Mouse (Mus musculus) adrenal gland, adult 18-20 months (tissue): Measurements from ENCODE around the gene 2310034G01Rik. TPM values are rescaled to one million over a fixed set of nuclear protein-coding genes. Genes with fewer than 3 reads are reported as not detected.

ENCODE experiments used
- DNase-seq, 2 experiments: peaks; one replicate each; pipeline ENCODE4 v3.0.0; 2021 to 2022; ENCODE audit warnings: low spot score in 2 of 2
- long read RNA-seq, 2 experiments: library from polyadenylated mRNA; stranded (forward); transcript quantifications; one replicate each; pipeline ENCODE4 v2.0.0; 2021
- total RNA-seq, 2 experiments: library from RNA; stranded (reverse); gene quantifications; 1 replicate in 1 of 2; 2 replicates in 1 of 2; pipeline ENCODE4 v1.2.3; 2021

Gene 2310034G01Rik
- total RNA-seq, result 1 to 10 TPM; 1.2 TPM
- long read RNA-seq, experiment 1, partial matches to known transcripts, result 2 of 2 reads
- long read RNA-seq, experiment 1, other reads (novel, unspliced or antisense), result 0 of 2 reads
- long read RNA-seq, experiment 2, result 0 reads

DNA sequence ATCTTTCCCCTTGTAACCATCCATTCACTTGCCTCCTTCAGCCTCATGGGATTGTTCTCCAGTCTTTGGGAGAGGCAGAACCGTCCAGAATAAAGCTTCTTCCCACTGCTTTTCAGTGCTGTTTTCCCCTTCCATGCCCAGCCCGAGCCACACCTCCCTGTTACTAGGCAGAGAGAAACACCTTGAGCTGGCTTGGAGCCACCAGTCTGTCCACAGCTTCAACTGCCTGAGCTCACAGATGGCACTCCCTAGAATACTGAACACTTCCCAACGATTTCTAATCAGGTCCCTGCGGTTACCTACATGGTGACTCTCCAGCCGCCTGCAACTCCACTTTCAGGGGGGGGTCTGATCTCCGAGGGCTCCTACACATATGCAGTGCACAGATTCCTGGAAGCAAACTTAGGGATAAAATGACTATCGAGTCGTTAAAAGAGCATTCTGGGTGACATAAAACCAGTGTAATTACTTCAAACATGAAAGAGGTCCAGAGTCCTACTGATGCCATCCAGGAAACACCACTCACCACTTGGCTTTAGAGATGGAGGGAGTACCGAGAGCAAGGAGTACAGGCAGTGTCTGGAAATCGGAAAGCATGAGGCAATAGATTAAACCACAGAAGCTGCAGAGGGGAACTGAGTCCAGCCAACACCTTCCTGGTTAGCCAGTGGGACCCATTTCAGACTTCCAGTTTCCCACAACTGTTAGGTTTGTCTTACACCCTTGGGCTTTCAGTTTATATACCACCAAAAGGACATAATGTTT, at the start of gene 2310034G01Rik:
2310034G01Rik (minus strand) TSS at position 135 of the 765 bp plus-strand sequence.
- DNase-seq, result no peak

- DNase-seq, result no peak
Observed at GRCm38 (mm10) chr19:46399886-46400285, 49.8 kb upstream of the 2310034G01Rik start.

- no peak for DNase-seq
Observed at GRCm38 (mm10) chr19:46399372-46399771, 49.3 kb upstream of the 2310034G01Rik start.

DNA sequence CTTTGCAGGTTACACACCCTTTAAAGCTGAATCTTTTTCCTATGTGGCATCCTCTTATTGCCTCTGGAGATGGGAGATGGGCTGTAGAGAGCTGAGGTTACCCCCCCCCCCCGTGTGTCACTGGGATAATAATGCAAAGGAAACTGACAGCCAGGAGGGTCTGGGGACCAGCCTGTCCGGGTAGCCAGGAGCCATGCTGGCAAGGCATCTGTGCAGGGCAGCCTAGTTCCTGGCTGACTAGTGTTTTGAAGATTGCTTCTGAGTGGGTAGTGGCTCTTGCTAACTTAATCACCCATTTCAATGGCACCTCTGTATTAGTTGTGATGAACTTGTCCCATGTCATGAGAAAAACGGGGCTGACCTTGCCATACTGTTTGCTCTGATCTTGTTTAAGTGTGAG, 48.3 kb upstream of the 2310034G01Rik start:
- DNase-seq, result no peak

GRCm38 (mm10) chr19:46397436-46398001, 47.4 kb upstream of the 2310034G01Rik start:
- no peak for DNase-seq

- DNase-seq, result peak; percentile 95 to 96
Observed at GRCm38 (mm10) chr19:46396686-46397435, 46.8 kb upstream of the 2310034G01Rik start, which contains the start of gene Sufu. Gene Sufu, plus strand, starts transcription at chr19:46396896.

- DNase-seq, result no peak
Observed at GRCm38 (mm10) chr19:46396109-46396508, 46.0 kb upstream of the 2310034G01Rik start.

- peak; percentile 91 to 93 for DNase-seq
Observed at GRCm38 (mm10) chr19:46395109-46396009, 45.3 kb upstream of the 2310034G01Rik start, which contains the start of gene Actr1a. Gene Actr1a, minus strand, starts transcription at chr19:46395748.

DNA sequence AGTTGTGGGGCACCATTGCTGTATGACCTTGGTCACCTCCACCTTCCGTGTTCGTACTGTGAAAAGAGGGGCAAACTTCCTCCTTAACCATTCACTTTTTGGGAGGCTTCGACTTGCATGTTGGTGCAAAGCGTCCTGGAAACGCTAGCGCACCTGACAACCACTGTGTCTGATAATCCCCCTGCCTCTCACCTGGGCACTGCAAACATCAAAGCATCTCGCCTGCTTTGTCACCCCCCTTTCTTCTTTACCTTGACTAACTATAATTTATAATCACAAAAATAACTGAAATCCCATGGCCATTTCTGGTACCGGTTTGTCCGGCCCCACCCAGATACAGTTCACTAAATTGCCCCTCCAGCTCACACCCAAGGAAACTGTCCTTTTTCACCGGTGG, 44.6 kb upstream of the 2310034G01Rik start:
- no peak for DNase-seq

GRCm38 (mm10) chr19:46392018-46392417, 41.9 kb upstream of the 2310034G01Rik start:
- no peak for DNase-seq

- no peak for DNase-seq
Observed at GRCm38 (mm10) chr19:46389872-46390271, 39.8 kb upstream of the 2310034G01Rik start.

DNA sequence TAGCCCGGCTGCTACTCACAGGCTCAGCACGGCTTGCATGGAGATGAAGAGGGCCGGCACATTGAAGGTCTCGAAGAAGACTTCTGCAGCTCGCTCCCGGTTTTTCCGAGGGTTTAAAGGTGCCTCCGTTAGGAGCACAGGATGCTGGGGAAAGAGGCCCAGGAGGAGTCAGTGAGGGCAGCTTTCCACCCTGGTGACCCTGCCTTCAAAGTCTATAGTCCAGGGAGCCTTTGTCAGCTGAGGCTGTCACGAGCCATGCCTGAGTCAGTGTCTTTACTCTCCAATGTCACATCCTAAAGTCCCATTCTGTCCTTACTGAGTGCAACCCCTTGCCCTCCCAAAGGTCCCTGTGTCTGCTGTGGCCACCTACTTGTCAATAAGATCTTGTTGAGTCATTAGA, 32.2 kb upstream of the 2310034G01Rik start:
- no peak for DNase-seq

DNA sequence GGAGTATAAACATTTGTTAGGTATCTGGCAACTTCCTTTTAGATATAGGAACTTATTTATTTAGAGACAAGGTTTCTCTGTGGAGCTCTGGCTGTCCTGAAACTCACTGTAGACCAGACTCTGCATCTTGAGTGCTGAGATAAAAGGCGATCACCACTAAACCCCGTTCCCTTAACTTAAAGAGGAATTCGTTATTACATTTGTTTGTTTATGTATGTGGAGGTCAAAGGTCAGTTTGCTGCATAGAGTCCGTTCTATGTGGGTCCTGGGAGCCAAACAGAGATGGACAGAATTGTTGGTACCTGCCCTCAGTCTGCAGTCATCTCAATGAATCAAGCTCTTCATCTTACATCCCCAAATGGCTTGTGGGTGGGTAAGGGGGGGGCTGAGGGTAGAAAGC, 25.8 kb upstream of the 2310034G01Rik start:
- DNase-seq, result no peak

DNA sequence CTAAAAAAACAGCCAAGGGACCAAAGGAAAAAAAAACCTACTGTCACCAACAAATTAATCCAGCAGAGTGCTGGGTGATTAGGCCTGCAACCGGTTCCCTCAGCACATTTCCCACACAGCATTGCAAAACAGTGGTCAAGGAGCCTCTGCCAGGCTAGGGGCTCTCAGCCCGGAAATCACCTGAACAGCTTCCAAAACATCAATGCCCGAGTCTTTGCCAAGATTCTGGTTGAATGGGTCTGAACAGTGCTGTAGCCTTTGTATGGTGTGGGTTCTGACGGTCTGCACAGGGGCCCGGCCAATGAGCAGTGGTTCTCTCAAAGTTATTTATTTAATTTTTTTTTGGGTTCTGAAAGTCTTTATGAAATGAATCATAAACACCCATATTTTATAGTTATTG, 25.4 kb upstream of the 2310034G01Rik start:
- no peak for DNase-seq

DNA sequence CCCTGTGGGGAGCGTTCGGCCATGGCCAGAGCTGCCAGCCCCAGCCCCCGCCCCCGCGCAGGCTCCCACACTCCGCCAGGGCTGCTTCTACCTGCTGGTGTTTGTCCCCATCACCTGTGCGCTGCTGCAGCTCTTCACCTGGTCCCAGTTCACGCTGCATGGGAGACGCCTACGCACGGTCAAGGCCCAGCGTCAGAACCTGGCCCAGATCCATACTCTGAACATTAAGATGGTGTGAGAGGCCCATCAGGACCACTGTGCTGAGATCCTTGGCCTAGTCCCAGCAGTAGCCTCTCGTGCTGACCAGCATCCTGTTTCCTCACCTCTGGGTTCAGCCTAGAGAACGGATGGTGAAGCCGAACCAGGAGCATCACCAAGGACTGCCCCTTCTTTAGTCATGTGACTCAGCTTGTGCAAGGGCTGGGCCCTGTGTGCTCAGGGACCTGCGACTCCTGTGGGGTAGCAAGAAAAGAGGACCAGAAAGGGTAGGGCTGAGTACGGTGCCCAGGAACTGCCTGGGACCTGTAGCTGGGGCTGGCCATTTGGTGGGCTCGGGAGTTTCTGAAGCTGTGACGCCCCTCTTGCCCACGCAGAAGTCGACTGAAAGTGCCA, 24.5 kb upstream of the 2310034G01Rik start:
- no peak for DNase-seq

DNA sequence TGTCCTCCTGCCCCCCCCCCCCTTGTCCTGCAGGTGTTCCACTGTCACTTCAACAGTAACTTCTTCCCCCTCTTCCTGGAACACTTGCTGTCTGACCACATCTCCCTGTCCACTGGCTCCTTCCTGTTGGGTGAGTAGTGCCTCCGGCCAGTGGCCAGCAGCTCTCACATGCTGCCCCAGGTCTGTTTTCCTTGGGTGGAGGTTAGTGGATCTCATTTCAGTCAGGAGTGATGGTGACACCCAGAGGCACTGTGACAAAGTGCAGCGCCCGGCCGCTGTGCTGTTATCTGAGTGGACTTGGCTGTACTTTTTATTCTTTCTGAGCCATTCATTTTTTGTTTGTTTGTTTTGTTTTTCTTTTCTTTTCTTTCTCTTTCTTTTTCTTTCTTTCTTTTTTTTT, 19.1 kb upstream of the 2310034G01Rik start:
- peak; percentile 48 to 51 for DNase-seq

DNA sequence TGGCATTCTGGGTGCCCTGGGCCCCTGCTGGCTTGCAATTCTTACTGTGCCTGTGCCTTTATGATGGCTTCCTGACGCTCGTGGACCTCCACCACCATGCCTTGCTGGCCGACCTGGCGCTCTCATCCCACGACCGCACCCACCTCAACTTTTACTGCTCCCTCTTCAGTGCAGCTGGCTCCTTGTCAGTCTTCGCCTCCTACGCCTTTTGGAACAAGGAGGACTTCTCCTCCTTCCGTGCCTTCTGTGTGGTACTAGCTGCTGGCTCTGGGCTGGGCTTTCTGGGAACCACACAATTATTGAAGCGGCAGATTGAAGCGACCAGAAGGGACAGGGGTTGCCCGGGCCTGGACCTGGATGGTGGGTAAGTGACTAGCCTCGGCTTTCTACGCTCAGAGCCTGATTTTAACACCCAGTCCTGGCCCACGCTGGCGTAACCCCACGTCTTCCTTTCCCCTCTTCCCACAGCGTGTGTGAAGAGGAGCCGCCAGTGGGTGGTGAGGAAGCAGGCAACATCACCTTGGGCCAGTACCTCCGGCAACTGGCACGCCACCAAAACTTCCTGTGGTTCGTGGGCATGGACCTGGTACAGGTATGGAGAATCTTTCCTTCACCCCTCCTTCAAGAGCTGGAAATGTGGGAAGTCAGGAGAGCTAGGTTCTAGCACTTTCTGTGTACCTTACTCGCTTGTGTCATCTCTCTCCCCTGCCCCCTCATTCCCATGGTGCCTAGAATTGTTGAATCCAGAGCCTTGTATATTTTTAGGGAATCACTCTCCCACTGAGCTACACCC, 17.9 kb upstream of the 2310034G01Rik start:
- DNase-seq, result no peak

DNA sequence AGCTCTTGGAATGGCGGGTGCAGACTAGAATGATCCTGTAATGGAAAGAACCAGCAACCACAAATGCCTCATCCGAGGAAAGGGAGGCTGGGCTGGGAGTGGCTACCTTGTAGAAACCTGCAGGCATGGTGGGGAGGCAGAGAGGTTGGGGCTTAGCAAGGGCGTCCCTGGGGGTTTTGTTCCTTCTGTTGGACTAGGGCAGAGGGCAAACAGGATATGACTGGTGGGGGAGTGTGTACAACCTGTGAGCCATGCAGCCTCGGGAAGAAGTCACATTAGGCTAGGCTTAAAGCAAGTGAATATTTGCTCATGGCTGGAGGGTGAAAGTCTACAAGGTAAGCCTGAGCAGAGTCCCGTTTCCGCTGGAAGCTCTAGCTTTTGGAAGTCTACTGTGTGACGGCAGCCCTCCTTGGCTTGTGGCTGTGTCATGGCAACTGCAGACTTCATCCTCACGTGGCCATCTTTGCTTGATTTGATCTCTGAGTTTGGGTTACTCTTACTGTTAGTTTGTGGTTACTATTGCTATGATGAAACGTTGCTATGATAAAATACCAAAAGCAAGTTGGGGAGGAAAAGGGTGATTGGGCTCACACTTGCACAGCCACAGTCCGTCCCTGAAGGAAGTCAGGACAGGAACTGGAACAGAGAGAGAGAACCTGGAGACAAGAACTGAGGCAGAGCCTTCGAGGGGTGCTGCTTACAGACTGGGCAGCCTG, 13.3 kb upstream of the 2310034G01Rik start:
- no peak for DNase-seq

- no peak for DNase-seq
Observed at GRCm38 (mm10) chr19:46362104-46362503, 12.0 kb upstream of the 2310034G01Rik start.
